Mouse (Mus musculus): Measurements from ENCODE around the gene Polrmt.

DNA sequence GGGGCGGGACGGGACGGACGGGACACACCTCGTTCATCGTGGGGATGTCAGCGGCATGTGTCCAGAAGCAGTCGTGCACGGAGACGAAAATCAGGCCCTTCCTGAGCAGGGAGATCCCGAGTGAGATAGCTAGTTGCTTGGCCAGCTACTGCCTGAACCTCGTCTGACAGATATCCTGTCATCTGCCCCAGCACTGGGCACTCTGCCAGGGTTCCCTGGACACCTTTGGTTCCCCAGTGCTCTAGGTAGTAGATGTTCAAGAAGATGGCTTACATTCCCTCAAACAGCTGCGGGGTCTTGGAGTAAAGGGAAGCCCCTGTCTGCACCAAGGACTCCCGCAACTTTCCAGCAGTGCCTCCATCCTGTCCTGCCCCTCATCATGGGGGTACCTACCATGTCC, 9.7 kb downstream of the Polrmt start:
- no peak for TF ChIP-seq CTCF (IDR thresholded peaks at IDR 0.05; ENCODE audit: borderline replicate concordance, control insufficient read depth, extremely low read depth, insufficient read depth, low read length, poor library complexity)
- no peak for TF ChIP-seq POLR2A (IDR thresholded peaks at IDR 0.05; ENCODE audit: control insufficient read depth, extremely low read depth, insufficient read depth, low read length, poor library complexity)
